Mouse (Mus musculus): ENCODE results near the gene Pja2. TPM values are rescaled to one million over a fixed set of nuclear protein-coding genes. Genes with fewer than 3 reads are reported as not detected.
"Not testable (repeated sequence)": the region's sequence is repeated elsewhere in the genome, so short reads cannot be mapped to it uniquely, and the experiment has no call there.

Pja2 gene
- polyA plus RNA-seq, 1 experiment from 2014 or later, result 167 TPM

GRCm38 (mm10) chr17:64339752-64340151, 8.0 kb upstream of the Pja2 start:
- no peak overlapping the region for H3K4me2 ChIP-seq (ENCODE audit: low read length)

GRCm38 (mm10) chr17:64337220-64337619, 5.5 kb upstream of the Pja2 start:
- Histone ChIP-seq H3K4me3 (replicated peaks; ENCODE audit: low read length) (no peak overlapping the region), H3K36me3 (ENCODE audit: control insufficient read depth, insufficient read depth) (no peaks in the 10 kb centered on the region), H3K4me1 (replicated peaks; ENCODE audit: control insufficient read depth, insufficient read depth, low read length) (peaks cover 3% of the 10 kb centered on the region; the same call in 1 of the 2 replicates), H3K27me3 (replicated peaks; ENCODE audit: control insufficient read depth, insufficient read depth, low read length) (no peaks in the 10 kb centered on the region), H3K9ac (replicated peaks; ENCODE audit: low read depth, low read length) (no peak overlapping the region), H3K4me2 (ENCODE audit: low read length) (no peak overlapping the region), H3K27ac (ENCODE audit: low read length) (no peak overlapping the region), H3K9me3 (ENCODE audit: control insufficient read depth, low read length) (no peaks in the 10 kb centered on the region)
- WGBS, result 90% methylated on average over 4 of the region's 4 CpGs
- no peak for ATAC-seq

More at GRCm38 (mm10) chr17:64339752-64340151, 8.0 kb upstream of the Pja2 start:
- Histone ChIP-seq H3K36me3 (ENCODE audit: control insufficient read depth, insufficient read depth) (no peaks in the 10 kb centered on the region), H3K9ac (replicated peaks; ENCODE audit: low read depth, low read length) (no peak overlapping the region), H3K4me1 (replicated peaks; ENCODE audit: control insufficient read depth, insufficient read depth, low read length) (no peaks in the 10 kb centered on the region), H3K27me3 (replicated peaks; ENCODE audit: control insufficient read depth, insufficient read depth, low read length) (no peaks in the 10 kb centered on the region), H3K9me3 (ENCODE audit: control insufficient read depth, low read length) (no peaks in the 10 kb centered on the region), H3K27ac (ENCODE audit: low read length) (no peak overlapping the region), H3K4me3 (replicated peaks; ENCODE audit: low read length) (no peak overlapping the region)
- ATAC-seq, result no peak
- WGBS, result 67% methylated on average over 5 of the region's 5 CpGs

GRCm38 (mm10) chr17:64333956-64334355, 2.2 kb upstream of the Pja2 start:
- H3K9me3 ChIP-seq (ENCODE audit: control insufficient read depth, low read length), result no peaks in the 10 kb centered on the region
- H3K9ac ChIP-seq (replicated peaks; ENCODE audit: low read depth, low read length), result no peak overlapping the region
- WGBS, result 90% methylated on average over 4 of the region's 4 CpGs
- no peaks in the 10 kb centered on the region for H3K36me3 ChIP-seq (ENCODE audit: control insufficient read depth, insufficient read depth)
- H3K27ac ChIP-seq (ENCODE audit: low read length), result no peak overlapping the region
- H3K4me3 ChIP-seq (replicated peaks; ENCODE audit: low read length), result no peak overlapping the region
- no peak overlapping the region for H3K4me2 ChIP-seq (ENCODE audit: low read length)
- H3K27me3 ChIP-seq (replicated peaks; ENCODE audit: control insufficient read depth, insufficient read depth, low read length), result no peaks in the 10 kb centered on the region
- ATAC-seq, result no peak
- peaks cover 6% of the 10 kb centered on the region for H3K4me1 ChIP-seq (replicated peaks; ENCODE audit: control insufficient read depth, insufficient read depth, low read length)

- Histone ChIP-seq H3K4me3 (replicated peaks; ENCODE audit: low read length) (peak overlapping the region; percentile 58), H3K9me3 (ENCODE audit: control insufficient read depth, low read length) (no peaks in the 10 kb centered on the region), H3K4me2 (ENCODE audit: low read length) (peak overlapping the region; percentile 70), H3K27me3 (replicated peaks; ENCODE audit: control insufficient read depth, insufficient read depth, low read length) (no peaks in the 10 kb centered on the region), H3K9ac (replicated peaks; ENCODE audit: low read depth, low read length) (peak overlapping the region; percentile 67), H3K27ac (ENCODE audit: low read length) (peak overlapping the region; percentile 90), H3K4me1 (replicated peaks; ENCODE audit: control insufficient read depth, insufficient read depth, low read length) (peaks cover 6% of the 10 kb centered on the region), H3K36me3 (ENCODE audit: control insufficient read depth, insufficient read depth) (no peaks in the 10 kb centered on the region)
- WGBS, result 20% methylated on average over 5 of the region's 5 CpGs
- ATAC-seq, result no peak
Measured at GRCm38 (mm10) chr17:64332770-64333096, 1.0 kb upstream of the Pja2 start.

- ATAC-seq, result peak; percentile 16
Measured at GRCm38 (mm10) chr17:64331291-64331897, 322 bp downstream of the Pja2 start.

GRCm38 (mm10) chr17:64330885-64331284, 831 bp downstream of the Pja2 start:
- H3K4me2 ChIP-seq (ENCODE audit: low read length), result peak overlapping the region; percentile 58
- no peaks in the 10 kb centered on the region for H3K9me3 ChIP-seq (ENCODE audit: control insufficient read depth, low read length)
- WGBS, result 19% methylated on average over 8 of the region's 8 CpGs
- no peaks in the 10 kb centered on the region for H3K36me3 ChIP-seq (ENCODE audit: control insufficient read depth, insufficient read depth)
- H3K4me3 ChIP-seq (replicated peaks; ENCODE audit: low read length), result peak overlapping the region; percentile 93
- ATAC-seq, result no peak
- peak overlapping the region; percentile 99 for H3K9ac ChIP-seq (replicated peaks; ENCODE audit: low read depth, low read length)
- no peaks in the 10 kb centered on the region for H3K27me3 ChIP-seq (replicated peaks; ENCODE audit: control insufficient read depth, insufficient read depth, low read length)
- peaks cover 6% of the 10 kb centered on the region for H3K4me1 ChIP-seq (replicated peaks; ENCODE audit: control insufficient read depth, insufficient read depth, low read length)
- H3K27ac ChIP-seq (ENCODE audit: low read length), result peak overlapping the region; percentile 94

More at GRCm38 (mm10) chr17:64331291-64331897, 322 bp downstream of the Pja2 start:
- Histone ChIP-seq H3K27ac (ENCODE audit: low read length) (peak overlapping the region; percentile 94), H3K4me1 (replicated peaks; ENCODE audit: control insufficient read depth, insufficient read depth, low read length) (peaks cover 6% of the 10 kb centered on the region), H3K9ac (replicated peaks; ENCODE audit: low read depth, low read length) (peak overlapping the region; percentile 99), H3K4me3 (replicated peaks; ENCODE audit: low read length) (peak overlapping the region; percentile 93), H3K9me3 (ENCODE audit: control insufficient read depth, low read length) (no peaks in the 10 kb centered on the region), H3K4me2 (ENCODE audit: low read length) (peak overlapping the region; percentile 58), H3K36me3 (ENCODE audit: control insufficient read depth, insufficient read depth) (no peaks in the 10 kb centered on the region), H3K27me3 (replicated peaks; ENCODE audit: control insufficient read depth, insufficient read depth, low read length) (no peaks in the 10 kb centered on the region)
- WGBS, result under 1% methylated on average over 48 of the region's 62 CpGs

- WGBS, result 76% methylated on average over 2 of the region's 2 CpGs
- Histone ChIP-seq H3K27ac (ENCODE audit: low read length) (no peak overlapping the region), H3K4me3 (replicated peaks; ENCODE audit: low read length) (no peak overlapping the region), H3K36me3 (ENCODE audit: control insufficient read depth, insufficient read depth) (no peaks in the 10 kb centered on the region), H3K4me2 (ENCODE audit: low read length) (no peak overlapping the region), H3K4me1 (replicated peaks; ENCODE audit: control insufficient read depth, insufficient read depth, low read length) (no peaks in the 10 kb centered on the region), H3K9ac (replicated peaks; ENCODE audit: low read depth, low read length) (no peak overlapping the region), H3K9me3 (ENCODE audit: control insufficient read depth, low read length) (no peaks in the 10 kb centered on the region), H3K27me3 (replicated peaks; ENCODE audit: control insufficient read depth, insufficient read depth, low read length) (no peaks in the 10 kb centered on the region)
- no peak for ATAC-seq
Measured at GRCm38 (mm10) chr17:64324556-64324955, 7.2 kb downstream of the Pja2 start.

- no peaks in the 10 kb centered on the region for H3K4me1 ChIP-seq (replicated peaks; ENCODE audit: control insufficient read depth, insufficient read depth, low read length)
- H3K9ac ChIP-seq (replicated peaks; ENCODE audit: low read depth, low read length), result no peak overlapping the region
- H3K9me3 ChIP-seq (ENCODE audit: control insufficient read depth, low read length), result no peaks in the 10 kb centered on the region
- H3K27ac ChIP-seq (ENCODE audit: low read length), result no peak overlapping the region
- no peak overlapping the region for H3K4me2 ChIP-seq (ENCODE audit: low read length)
- no peaks in the 10 kb centered on the region for H3K27me3 ChIP-seq (replicated peaks; ENCODE audit: control insufficient read depth, insufficient read depth, low read length)
- no peak overlapping the region for H3K4me3 ChIP-seq (replicated peaks; ENCODE audit: low read length)
- peaks cover 6% of the 10 kb centered on the region for H3K36me3 ChIP-seq (ENCODE audit: control insufficient read depth, insufficient read depth)
- ATAC-seq, result no peak
Measured at GRCm38 (mm10) chr17:64315428-64315827, 16.3 kb downstream of the Pja2 start.

GRCm38 (mm10) chr17:64314523-64314922, 17.2 kb downstream of the Pja2 start:
- not testable (repeated sequence) for H3K9me3 ChIP-seq (ENCODE audit: control insufficient read depth, low read length); H3K36me3 ChIP-seq (ENCODE audit: control insufficient read depth, insufficient read depth); H3K4me1 ChIP-seq (replicated peaks; ENCODE audit: control insufficient read depth, insufficient read depth, low read length); H3K27me3 ChIP-seq (replicated peaks; ENCODE audit: control insufficient read depth, insufficient read depth, low read length); H3K9ac ChIP-seq (replicated peaks; ENCODE audit: low read depth, low read length); H3K27ac ChIP-seq (ENCODE audit: low read length); H3K4me3 ChIP-seq (replicated peaks; ENCODE audit: low read length); ATAC-seq; H3K4me2 ChIP-seq (ENCODE audit: low read length)
- WGBS, result 92% methylated on average over 1 of the region's 1 CpGs

- Histone ChIP-seq H3K27me3 (replicated peaks; ENCODE audit: control insufficient read depth, insufficient read depth, low read length) (no peaks in the 10 kb centered on the region), H3K36me3 (ENCODE audit: control insufficient read depth, insufficient read depth) (peaks cover 2% of the 10 kb centered on the region; the same call in 1 of the 2 replicates), H3K9ac (replicated peaks; ENCODE audit: low read depth, low read length) (no peak overlapping the region), H3K4me1 (replicated peaks; ENCODE audit: control insufficient read depth, insufficient read depth, low read length) (no peaks in the 10 kb centered on the region), H3K4me3 (replicated peaks; ENCODE audit: low read length) (no peak overlapping the region), H3K4me2 (ENCODE audit: low read length) (no peak overlapping the region), H3K9me3 (ENCODE audit: control insufficient read depth, low read length) (no peaks in the 10 kb centered on the region; the same call in 1 of the 2 replicates), H3K27ac (ENCODE audit: low read length) (no peak overlapping the region)
- ATAC-seq, result no peak
- 94% methylated on average over 5 of the region's 5 CpGs for WGBS
Measured at GRCm38 (mm10) chr17:64297628-64298027, 34.1 kb downstream of the Pja2 start.
